Mouse (Mus musculus) heart, embryonic 16.5 days (tissue): ENCODE measurements around the gene Gm3573. TPM values are rescaled to one million over a fixed set of nuclear protein-coding genes. Genes with fewer than 3 reads are reported as not detected.
"Not testable (repeated sequence)": the region's sequence is repeated elsewhere in the genome, so short reads cannot be mapped to it uniquely, and the experiment has no call there.

Source experiments
- ATAC-seq: fragments of 200-750 bp; cut with Nextera tagmentation; replicated peaks from 2 replicates; pipeline ENCODE4 v1.8.0; 2017; ENCODE audit warnings: moderate number of reproducible peaks; ENCODE audit not compliant: insufficient read depth, low FRiP score; ENCODE audit errors: extremely low read depth
- H3K27ac ChIP-seq: fragments of 300-500 bp; sonication (generic); 2 replicates; pipeline ENCODE4 v1.5.1; 2014; ENCODE audit warnings: mild to moderate bottlenecking, low read length, control low read depth, moderate library complexity
- H3K27me3 ChIP-seq: fragments of 300-500 bp; sonication (generic); 2 replicates; pipeline ENCODE4 v1.6.1; 2014; ENCODE audit warnings: low read length, mixed read lengths; ENCODE audit not compliant: control insufficient read depth, insufficient read depth
- H3K36me3 ChIP-seq: fragments of 300-500 bp; sonication (generic); 2 replicates; pipeline ENCODE4 v1.6.1; 2014; ENCODE audit not compliant: control insufficient read depth, insufficient read depth
- H3K4me1 ChIP-seq: fragments of 300-500 bp; sonication (generic); 2 replicates; pipeline ENCODE4 v1.6.1; 2014; ENCODE audit warnings: low read length, mixed read lengths; ENCODE audit not compliant: control insufficient read depth, insufficient read depth
- H3K4me2 ChIP-seq: fragments of 300-500 bp; sonication (generic); 2 replicates; pipeline ENCODE4 v1.6.1; 2014; ENCODE audit warnings: low read depth, mild to moderate bottlenecking, control low read depth, low read length
- H3K4me3 ChIP-seq: fragments of 300-500 bp; sonication (generic); 2 replicates; pipeline ENCODE4 v1.5.1; 2014; ENCODE audit warnings: mild to moderate bottlenecking, control low read depth, low read length
- H3K9ac ChIP-seq: fragments of 300-500 bp; sonication (generic); 2 replicates; pipeline ENCODE4 v1.6.1; 2014; ENCODE audit warnings: low read length, control low read depth
- H3K9me3 ChIP-seq: fragments of 300-500 bp; sonication (generic); replicated peaks from 2 replicates; pipeline ENCODE4 v1.6.1; 2016; ENCODE audit warnings: low read length; ENCODE audit not compliant: control insufficient read depth
- WGBS: fragments of 180-500 bp; shearing (Covaris S2); extraction: QIAGEN DNeasy Blood & Tissue Kit; methylation state at CpG from one replicate; pipeline ENCODE4 v1.1.7; 2014; 5-methylcytosine and 5-hydroxymethylcytosine counted together
- polyA plus RNA-seq: library from polyadenylated mRNA; unstranded; fragments of >200 nt; fragmentation: Nextera tagmentation; extraction: Ambion mirVana; gene quantifications from 2 replicates; pipeline ENCODE4 v1.2.1, GENCODE M21; 2015

Gene Gm3573
- not detected in 2 replicates for polyA plus RNA-seq

GRCm38 (mm10) chr14:42190691-42191090, at the start of gene Gm3573:
Gene Gm3573 (minus strand): TSS chr14:42190791.
- not testable (repeated sequence) for H3K27me3 ChIP-seq, ATAC-seq, H3K4me1 ChIP-seq, H3K4me2 ChIP-seq, H3K27ac ChIP-seq, H3K36me3 ChIP-seq, H3K9me3 ChIP-seq, H3K9ac ChIP-seq, H3K4me3 ChIP-seq
- no CpG with 5 or more reads among the region's 1 CpGs for WGBS

DNA sequence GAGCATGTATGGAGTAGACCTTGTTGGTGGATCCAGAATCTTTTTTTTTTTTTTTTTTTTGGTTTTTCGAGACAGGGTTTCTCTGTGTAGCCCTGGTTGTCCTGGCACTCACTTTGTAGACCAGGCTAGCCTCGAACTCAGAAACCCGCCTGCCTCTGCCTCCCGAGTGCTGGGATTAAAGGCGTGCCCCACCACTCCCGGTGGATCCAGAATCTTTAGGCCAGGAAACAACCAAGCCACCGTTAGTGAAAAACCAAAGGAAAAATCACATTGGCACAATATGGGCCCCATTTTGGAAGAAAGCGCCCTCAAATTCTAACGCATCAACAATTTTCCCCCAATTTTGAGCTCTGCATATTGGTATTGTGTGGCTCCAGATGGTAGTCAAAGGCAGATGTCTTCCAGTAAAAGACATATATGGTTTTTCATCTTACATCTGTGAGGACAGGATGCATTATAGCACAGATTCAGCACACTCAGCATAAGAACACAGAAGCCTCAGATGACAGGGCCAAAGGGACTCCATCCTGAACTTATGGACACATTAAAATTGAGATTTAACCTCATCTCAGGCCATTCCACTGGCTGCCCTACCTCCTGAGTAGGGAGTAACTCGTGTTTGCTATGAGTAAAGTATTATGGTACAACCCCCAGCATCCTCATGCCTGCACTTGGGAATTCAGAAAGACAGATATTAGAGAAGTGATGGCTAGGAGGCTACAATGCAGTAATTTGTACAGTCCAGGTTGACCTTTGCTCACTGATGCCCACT, 26.4 kb upstream of the Gm3573 start:
- H3K9me3 ChIP-seq, H3K4me3 ChIP-seq, H3K9ac ChIP-seq, H3K27me3 ChIP-seq, H3K27ac ChIP-seq, H3K36me3 ChIP-seq, H3K4me1 ChIP-seq, ATAC-seq, H3K4me2 ChIP-seq: not testable (repeated sequence)
- 64% methylated on average over 8 of the region's 10 CpGs for WGBS

DNA sequence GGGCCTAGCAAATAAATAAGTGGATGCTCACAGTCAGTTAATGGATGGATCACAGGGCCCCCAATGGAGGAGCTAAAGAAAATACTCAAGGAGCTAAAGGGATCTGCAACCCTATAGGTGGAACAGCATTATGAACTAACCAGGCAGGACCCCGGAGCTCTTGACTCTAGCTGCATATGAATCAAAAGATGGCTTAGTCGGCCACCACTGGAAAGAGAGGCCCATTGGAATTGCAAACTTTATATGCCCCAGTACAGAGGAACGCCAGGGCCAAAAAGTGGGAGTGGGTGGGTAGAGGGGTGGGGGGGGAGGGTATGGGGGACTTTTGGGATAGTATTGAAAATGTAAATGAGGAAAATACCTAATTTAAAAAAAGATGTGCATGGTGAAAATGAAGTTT, 6.7 kb downstream of the Gm3573 start:
- WGBS: 75% methylated on average over 3 of the region's 3 CpGs
- H3K36me3 ChIP-seq, H3K9me3 ChIP-seq, H3K4me3 ChIP-seq, H3K27ac ChIP-seq, H3K4me1 ChIP-seq, ATAC-seq, H3K9ac ChIP-seq, H3K27me3 ChIP-seq, H3K4me2 ChIP-seq: not testable (repeated sequence)

DNA sequence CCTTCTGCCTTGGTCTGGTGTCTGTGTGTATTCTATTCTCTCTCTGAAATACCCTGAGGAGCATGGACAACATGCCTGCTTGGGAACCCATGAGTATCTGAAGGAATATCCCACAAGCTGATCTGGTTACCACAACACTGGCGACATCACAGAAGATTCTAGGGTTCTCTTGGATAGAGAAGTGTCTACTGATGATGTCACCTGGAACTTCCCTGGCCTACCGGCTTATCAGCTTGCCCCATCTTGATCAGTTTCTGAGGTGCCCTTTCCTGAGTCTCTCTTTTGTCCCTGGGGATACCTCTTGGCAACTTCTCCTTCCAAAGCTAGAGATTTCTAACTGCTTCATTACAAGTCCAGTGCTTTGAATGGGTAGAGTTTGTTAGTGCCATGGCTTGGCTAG, 28.1 kb downstream of the Gm3573 start, which contains the start of gene Gm17027:
Gm17027 (minus strand) TSS at position 101 of the 400 bp plus-strand sequence.
- not testable (repeated sequence) for H3K4me3 ChIP-seq, H3K36me3 ChIP-seq, H3K4me1 ChIP-seq, ATAC-seq, H3K4me2 ChIP-seq, H3K9ac ChIP-seq, H3K27me3 ChIP-seq, H3K9me3 ChIP-seq, H3K27ac ChIP-seq
- WGBS: 64% methylated on average over 1 of the region's 2 CpGs

Other genes with a start within 250 kb of the Gm3573 start
- gene 1700024B05Rik, start 246.8 kb downstream of the Gm3573 start, polyA plus RNA-seq: not detected in 2 replicates
- gene Gm6401, start 222.9 kb downstream of the Gm3573 start, polyA plus RNA-seq: not detected in 2 replicates
- not detected in 2 replicates for gene Gm3543, start 207.5 kb downstream of the Gm3573 start, polyA plus RNA-seq
- not detected in 2 replicates for gene Gm7951, start 73.4 kb downstream of the Gm3573 start, polyA plus RNA-seq
- not detected in 2 replicates for gene Gm17027, start 28.2 kb downstream of the Gm3573 start, polyA plus RNA-seq
- not detected in 2 replicates for gene Gm17026, start 69.3 kb upstream of the Gm3573 start, polyA plus RNA-seq
- not detected in 2 replicates for gene Gm9611, start 106.6 kb upstream of the Gm3573 start, polyA plus RNA-seq
- gene Gm7995, start 119.4 kb upstream of the Gm3573 start, polyA plus RNA-seq: not detected in 2 replicates
- gene Gm8005, start 248.9 kb upstream of the Gm3573 start, polyA plus RNA-seq: not detected in 2 replicates